Mouse (Mus musculus) heart, embryonic 12.5 days (tissue): ENCODE measurements around the gene Abi2. TPM values are rescaled to one million over a fixed set of nuclear protein-coding genes. Genes with fewer than 3 reads are reported as not detected.

Source experiments
- ATAC-seq: fragments of 200-750 bp; cut with Nextera tagmentation; 2 replicates; pipeline ENCODE4 v1.8.0; 2017; ENCODE audit warnings: moderate TSS enrichment, moderate library complexity; ENCODE audit not compliant: insufficient number of reproducible peaks, low FRiP score
- H3K27ac ChIP-seq: fragments of 300-500 bp; sonication (generic); 2 replicates; pipeline ENCODE4 v1.5.1; 2016; ENCODE audit warnings: mild to moderate bottlenecking, moderate library complexity; ENCODE audit not compliant: poor library complexity, severe bottlenecking
- H3K27me3 ChIP-seq: fragments of 300-500 bp; sonication (generic); replicated peaks from 2 replicates; pipeline ENCODE4 v1.6.1; 2016; ENCODE audit warnings: mild to moderate bottlenecking, moderate library complexity
- H3K36me3 ChIP-seq: fragments of 300-500 bp; sonication (generic); 2 replicates; pipeline ENCODE4 v1.6.1; 2016; ENCODE audit warnings: mild to moderate bottlenecking, moderate library complexity
- H3K4me1 ChIP-seq: fragments of 300-500 bp; sonication (generic); replicated peaks from 2 replicates; pipeline ENCODE4 v1.6.1; 2016; ENCODE audit warnings: mild to moderate bottlenecking
- H3K4me2 ChIP-seq: fragments of 300-500 bp; sonication (generic); 2 replicates; pipeline ENCODE4 v1.6.1; 2016; ENCODE audit warnings: mild to moderate bottlenecking, moderate library complexity
- H3K4me3 ChIP-seq: fragments of 300-500 bp; sonication (generic); 2 replicates; pipeline ENCODE4 v1.5.1; 2016; ENCODE audit warnings: mild to moderate bottlenecking
- H3K9ac ChIP-seq: fragments of 300-500 bp; sonication (generic); 2 replicates; pipeline ENCODE4 v1.6.1; 2016; ENCODE audit warnings: mild to moderate bottlenecking, moderate library complexity
- H3K9me3 ChIP-seq: fragments of 300-500 bp; sonication (generic); replicated peaks from 2 replicates; pipeline ENCODE4 v1.6.1; 2016; ENCODE audit warnings: mild to moderate bottlenecking, moderate library complexity
- WGBS: fragments of 180-500 bp; shearing (Covaris S2); methylation state at CpG from one replicate; pipeline ENCODE4 v1.1.7; 2016; 5-methylcytosine and 5-hydroxymethylcytosine counted together
- polyA plus RNA-seq: library from polyadenylated mRNA; unstranded; fragments of >200 nt; fragmentation: Nextera tagmentation; extraction: Ambion mirVana; gene quantifications from 2 replicates; pipeline ENCODE4 v1.2.1, GENCODE M21; 2016

Gene Abi2
- 43.5 and 44.1 TPM in 2 replicates for polyA plus RNA-seq

DNA sequence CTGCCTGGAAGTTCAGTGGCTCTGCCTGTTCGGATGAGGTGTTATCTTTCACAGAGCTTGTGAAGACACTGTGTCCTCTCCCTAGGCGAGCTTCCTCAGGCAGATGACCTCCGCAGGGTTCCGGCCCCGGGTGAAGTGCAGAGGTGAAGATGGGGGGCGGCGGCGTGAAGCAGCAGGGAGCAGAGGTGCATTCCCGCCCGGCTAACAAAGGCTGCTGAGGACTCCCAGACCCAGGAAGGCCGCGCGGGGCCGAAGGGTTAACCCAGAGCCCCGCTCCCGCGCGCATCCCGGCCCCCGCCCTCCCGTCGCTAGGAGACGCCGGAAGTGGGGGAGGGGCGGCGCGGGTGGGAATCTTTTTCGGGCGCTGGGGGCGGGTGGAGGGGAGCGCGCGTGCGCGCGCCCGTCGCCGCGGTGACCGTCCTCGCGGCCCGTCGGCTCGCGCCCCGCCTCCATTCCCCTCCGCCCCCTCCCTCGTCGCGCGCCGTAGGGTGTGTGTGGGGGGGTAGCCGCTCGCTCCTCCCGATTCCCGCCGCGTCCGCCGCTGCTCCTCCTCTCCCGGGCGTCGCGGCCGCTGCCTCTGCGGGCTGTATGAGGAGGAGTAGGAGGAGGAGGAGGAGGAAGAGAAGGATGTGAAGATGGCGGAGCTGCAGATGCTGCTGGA is at the start of gene Abi2:
Gene Abi2, plus strand, starts transcription at position 452 of the 661 bp plus-strand sequence.
- peak; percentile 93 for ATAC-seq
- Histone ChIP-seq H3K27me3 (no peaks in the 10 kb centered on the region), H3K36me3 (no peaks in the 10 kb centered on the region), H3K4me2 (peak within 1 kb of the TSS; percentile 69), H3K4me1 (peaks cover 23% of the 10 kb centered on the region), H3K4me3 (peak within 1 kb of the TSS; percentile 98), H3K9ac (peak within 1 kb of the TSS; percentile 98), H3K27ac (peak within 1 kb of the TSS; percentile 96), H3K9me3 (no peaks in the 10 kb centered on the region)
- under 1% methylated on average over 54 of the region's 69 CpGs for whole genome bisulfite sequencing

GRCm38 (mm10) chr1:60361626-60362025 is 47.8 kb upstream of the Abi2 start:
- H3K27ac ChIP-seq, result no peak overlapping the region
- H3K4me3 ChIP-seq, result no peak overlapping the region
- no peak overlapping the region for H3K4me2 ChIP-seq
- H3K4me1 ChIP-seq, result 0 out of 2 replicates have a peak, but pooled peaks cover 4% of the 10 kb centered on the region
- no peak for ATAC-seq
- H3K9me3 ChIP-seq, result no peaks in the 10 kb centered on the region
- no peaks in the 10 kb centered on the region for H3K27me3 ChIP-seq
- WGBS, result 91% methylated on average over 1 of the region's 1 CpGs
- no peak overlapping the region for H3K9ac ChIP-seq
- peaks cover 49% of the 10 kb centered on the region for H3K36me3 ChIP-seq

- H3K27me3 ChIP-seq, result no peaks in the 10 kb centered on the region
- no peaks in the 10 kb centered on the region for H3K4me1 ChIP-seq
- 0 out of 2 replicates have a peak, but pooled peaks cover 3% of the 10 kb centered on the region for H3K9me3 ChIP-seq
- no peak overlapping the region for H3K4me3 ChIP-seq
- peaks cover 80% of the 10 kb centered on the region for H3K36me3 ChIP-seq
- 92% methylated on average over 1 of the region's 1 CpGs for WGBS
- H3K4me2 ChIP-seq, result no peak overlapping the region
- no peak for ATAC-seq
- no peak overlapping the region for H3K9ac ChIP-seq
- no peak overlapping the region for H3K27ac ChIP-seq
Measured at GRCm38 (mm10) chr1:60376556-60376955, 32.9 kb upstream of the Abi2 start.

DNA sequence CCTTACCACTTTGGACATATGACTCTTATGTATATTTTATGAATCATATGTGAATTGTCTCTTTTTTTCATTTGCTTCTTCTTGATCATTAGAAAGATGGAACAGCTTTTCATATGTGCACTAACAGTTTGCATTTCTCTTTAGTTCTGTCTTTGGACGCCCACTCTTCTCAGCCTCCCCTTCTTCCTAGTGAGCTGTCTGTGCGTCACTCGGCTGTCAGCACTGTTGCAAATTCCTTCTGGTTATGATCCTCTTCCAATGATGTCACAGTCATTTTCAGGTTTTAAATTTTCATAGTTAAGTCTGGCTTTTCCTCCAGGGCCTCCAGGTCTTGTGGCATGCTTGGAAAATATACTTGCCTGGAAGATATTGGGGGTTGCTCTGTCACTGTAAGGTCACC is 27.5 kb upstream of the Abi2 start:
- Histone ChIP-seq H3K36me3 (peaks cover 73% of the 10 kb centered on the region), H3K9me3 (no peaks in the 10 kb centered on the region)
- 91% methylated on average over 3 of the region's 3 CpGs for WGBS

DNA sequence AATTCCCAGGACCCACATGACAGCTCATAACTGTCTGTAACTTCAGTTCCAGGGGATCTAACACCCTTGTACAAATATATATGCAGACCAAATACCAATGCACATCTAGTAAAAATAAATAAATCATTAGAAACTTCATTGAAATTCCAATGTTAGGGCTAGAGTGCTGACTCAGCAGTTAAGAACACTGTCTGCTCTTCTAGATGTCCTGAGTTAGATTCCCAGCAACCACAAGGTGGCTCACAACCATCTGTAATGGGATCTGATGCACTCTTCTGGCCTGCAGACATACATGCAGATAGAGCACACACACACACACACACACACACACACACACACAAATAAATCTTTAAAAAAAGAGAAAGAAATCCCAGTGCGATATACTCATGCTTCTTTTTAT is 4.6 kb upstream of the Abi2 start:
- Histone ChIP-seq H3K9ac (no peak overlapping the region), H3K4me2 (no peak overlapping the region), H3K4me3 (no peak overlapping the region), H3K4me1 (peaks cover 21% of the 10 kb centered on the region), H3K36me3 (no peaks in the 10 kb centered on the region), H3K9me3 (no peaks in the 10 kb centered on the region), H3K27ac (no peak overlapping the region), H3K27me3 (no peaks in the 10 kb centered on the region)
- no peak for ATAC-seq
- 96% methylated on average over 1 of the region's 1 CpGs for WGBS

More for the DNA sequence above, 27.5 kb upstream of the Abi2 start:
- no peak overlapping the region for H3K4me3 ChIP-seq
- H3K27me3 ChIP-seq, result no peaks in the 10 kb centered on the region
- no peaks in the 10 kb centered on the region for H3K4me1 ChIP-seq
- no peak overlapping the region for H3K9ac ChIP-seq
- no peak for ATAC-seq
- no peak overlapping the region for H3K4me2 ChIP-seq
- no peak overlapping the region for H3K27ac ChIP-seq

GRCm38 (mm10) chr1:60408501-60409167 is 785 bp upstream of the Abi2 start:
- Histone ChIP-seq H3K4me3 (peak overlapping the region; percentile 98), H3K27me3 (no peaks in the 10 kb centered on the region), H3K4me1 (peaks cover 23% of the 10 kb centered on the region), H3K9me3 (no peaks in the 10 kb centered on the region), H3K36me3 (no peaks in the 10 kb centered on the region), H3K4me2 (peak overlapping the region; percentile 69), H3K27ac (peak overlapping the region; percentile 96), H3K9ac (peak overlapping the region; percentile 98)
- WGBS, result 20% methylated on average over 13 of the region's 13 CpGs
- ATAC-seq, result 0 out of 2 replicates have a peak, but pooled peaks have one; percentile 5

- H3K27me3 ChIP-seq, result no peaks in the 10 kb centered on the region
- no peaks in the 10 kb centered on the region for H3K9me3 ChIP-seq
- peak overlapping the region; percentile 98 for H3K9ac ChIP-seq
- WGBS, result under 1% methylated on average over 48 of the region's 54 CpGs
- H3K4me2 ChIP-seq, result peak overlapping the region; percentile 69
- no peaks in the 10 kb centered on the region for H3K36me3 ChIP-seq
- peak; percentile 72 for ATAC-seq
- peak overlapping the region; percentile 98 for H3K4me3 ChIP-seq
- H3K4me1 ChIP-seq, result peaks cover 23% of the 10 kb centered on the region
- peak overlapping the region; percentile 96 for H3K27ac ChIP-seq
Measured at GRCm38 (mm10) chr1:60409928-60410817, 754 bp downstream of the Abi2 start.

GRCm38 (mm10) chr1:60416724-60417123 is 7.3 kb downstream of the Abi2 start:
- Histone ChIP-seq H3K36me3 (no peaks in the 10 kb centered on the region), H3K9me3 (no peaks in the 10 kb centered on the region), H3K9ac (no peak overlapping the region), H3K4me1 (peaks cover 4% of the 10 kb centered on the region), H3K27ac (no peak overlapping the region), H3K4me2 (no peak overlapping the region), H3K27me3 (no peaks in the 10 kb centered on the region), H3K4me3 (no peak overlapping the region)
- no peak for ATAC-seq
- WGBS, result 60% methylated on average over 3 of the region's 3 CpGs

GRCm38 (mm10) chr1:60423882-60424281 is 14.5 kb downstream of the Abi2 start:
- H3K4me2 ChIP-seq, result no peak overlapping the region
- no peaks in the 10 kb centered on the region for H3K9me3 ChIP-seq
- H3K9ac ChIP-seq, result no peak overlapping the region
- no peak overlapping the region for H3K4me3 ChIP-seq
- no peaks in the 10 kb centered on the region; the same call in 1 of the 2 replicates for H3K36me3 ChIP-seq
- H3K4me1 ChIP-seq, result no peaks in the 10 kb centered on the region; the same call in 1 of the 2 replicates
- 85% methylated on average over 1 of the region's 1 CpGs for WGBS
- no peak for ATAC-seq
- H3K27ac ChIP-seq, result no peak overlapping the region
- H3K27me3 ChIP-seq, result no peaks in the 10 kb centered on the region

GRCm38 (mm10) chr1:60428341-60428740 is 18.9 kb downstream of the Abi2 start:
- WGBS, result 85% methylated on average over 2 of the region's 2 CpGs
- no peak overlapping the region for H3K4me3 ChIP-seq
- ATAC-seq, result no peak
- H3K9ac ChIP-seq, result no peak overlapping the region
- no peak overlapping the region for H3K4me2 ChIP-seq
- H3K4me1 ChIP-seq, result no peaks in the 10 kb centered on the region
- H3K36me3 ChIP-seq, result no peaks in the 10 kb centered on the region; the same call in 1 of the 2 replicates
- H3K27ac ChIP-seq, result no peak overlapping the region
- H3K9me3 ChIP-seq, result no peaks in the 10 kb centered on the region
- no peaks in the 10 kb centered on the region for H3K27me3 ChIP-seq

- Histone ChIP-seq H3K27me3 (no peaks in the 10 kb centered on the region), H3K4me3 (no peak overlapping the region), H3K4me2 (no peak overlapping the region), H3K36me3 (no peaks in the 10 kb centered on the region; the same call in 1 of the 2 replicates), H3K4me1 (no peaks in the 10 kb centered on the region), H3K27ac (no peak overlapping the region), H3K9ac (no peak overlapping the region), H3K9me3 (no peaks in the 10 kb centered on the region)
- no peak for ATAC-seq
- 66% methylated on average over 2 of the region's 2 CpGs for WGBS
Measured at GRCm38 (mm10) chr1:60428932-60429331, 19.5 kb downstream of the Abi2 start.
